ENCODE assay signal across 10 mouse cellular contexts in genomic region chr4:95277989-95278713, GRCm38 (mm10).
DNase-seq lines count a peak whose midpoint lies in the region; ATAC-seq and TF ChIP-seq lines count a peak whose summit lies in the region.
"Had no signal": no experiment of that assay in that cellular context is flagged by ENCODE, and none has a peak within 500 bp of the region (broad histone marks: within the 10 kb centered on the region; RNA-seq: fewer than 3 reads in every experiment).

No protein-coding gene starts in this region.

- no peak for TF ChIP-seq CTCF in heart, adult 2 months (IDR thresholded peaks at IDR 0.05)

- no peaks in the 10 kb centered on the region for H3K9me3 ChIP-seq in forebrain, embryonic 16.5 days (ENCODE audit: control insufficient read depth, low read length)

- no peaks in the 10 kb centered on the region for H3K79me2 ChIP-seq in heart, adult 2 months (replicated peaks; ENCODE audit: control insufficient read depth, insufficient read depth, low read length)

- intact Hi-C loops in heart, adult 2 months (cut with DNase I): no loop called here
- intact Hi-C loops in heart, postnatal 25 days (cut with DNase I): no loop called here

- TF ChIP-seq EP300 in heart, adult 2 months (IDR thresholded peaks at IDR 0.05; ENCODE audit: insufficient read depth, low read depth, low read length): no peak

- peaks cover 2% of the 10 kb centered on the region; the same call in 1 of the 2 replicates for H3K36me3 ChIP-seq in heart, adult 2 months (ENCODE audit: control insufficient read depth, insufficient read depth, low read length)
- H3K36me3 ChIP-seq in forebrain, embryonic 16.5 days (ENCODE audit: control insufficient read depth, insufficient read depth): no peaks in the 10 kb centered on the region

- H3K4me1 ChIP-seq in heart, adult 2 months (ENCODE audit: control insufficient read depth, insufficient read depth, low read length): no peaks in the 10 kb centered on the region; the same call in 1 of the 2 replicates
- H3K4me1 ChIP-seq in forebrain, embryonic 16.5 days (replicated peaks; ENCODE audit: control insufficient read depth, insufficient read depth, low read length): peaks cover 8% of the 10 kb centered on the region; the same call in 1 of the 2 replicates

- H3K4me3 ChIP-seq in heart, adult 2 months: no peak overlapping the region
- no peak overlapping the region for H3K4me3 ChIP-seq in forebrain, embryonic 16.5 days (replicated peaks; ENCODE audit: low read length)
- H3K4me3 ChIP-seq: myocyte had no signal

- ATAC-seq in forebrain, embryonic 16.5 days: no peak

- WGBS in heart, adult 2 months: 73% methylated on average over 11 of the region's 11 CpGs
- 32% methylated on average over 11 of the region's 11 CpGs for WGBS in forebrain, embryonic 16.5 days

- DNase-seq in heart, adult 2 months: no peak
- DNase-seq in heart, postnatal 25 days (ENCODE audit: low spot score): no peak
- DNase-seq in B cell, adult 2 months: peak; percentile 39 to 42
- peak; percentile 16 to 42 for DNase-seq in lung, postnatal 4 days
- DNase-seq in layer of hippocampus, adult 9-11 months: no peak
- DNase-seq in right cerebral cortex, adult 18-20 months: no peak
- DNase-seq in left cerebral cortex, adult 9 months (ENCODE audit: low spot score in 2 of 2): no peak
- DNase-seq: cerebellum, postnatal 14 days had no signal

- H3K9ac ChIP-seq in heart, adult 2 months (ENCODE audit: low read depth, low read length): no peak overlapping the region
- 0 out of 2 replicates have a peak overlapping the region, but pooled peaks have one; percentile 14 for H3K9ac ChIP-seq in forebrain, embryonic 16.5 days (replicated peaks; ENCODE audit: low read depth, low read length)

- H3K27me3 ChIP-seq in heart, adult 2 months (ENCODE audit: control insufficient read depth, insufficient read depth, low read length): no peaks in the 10 kb centered on the region
- no peaks in the 10 kb centered on the region for H3K27me3 ChIP-seq in forebrain, embryonic 16.5 days (replicated peaks; ENCODE audit: control insufficient read depth, insufficient read depth, low read length)

- no peak overlapping the region for H3K4me2 ChIP-seq in forebrain, embryonic 16.5 days (ENCODE audit: low read length)

- TF ChIP-seq POLR2A in heart, adult 2 months (IDR thresholded peaks at IDR 0.05; ENCODE audit: insufficient read depth, low read depth, low read length): no peak

- H3K27ac ChIP-seq in heart, adult 2 months: 0 out of 2 replicates have a peak overlapping the region, but pooled peaks have one; percentile 15
- no peak overlapping the region for H3K27ac ChIP-seq in forebrain, embryonic 16.5 days (ENCODE audit: low read length)

Comparison
In these comparisons a context has a peak if more than half of its experiments do, and no peak if none do; other contexts are left out.
1. DNase-seq: peak in B cell, adult 2 months (2 of 2) and lung, postnatal 4 days (2 of 2); none in heart, adult 2 months (0 of 2), heart, postnatal 25 days (single experiment), layer of hippocampus, adult 9-11 months (single experiment), right cerebral cortex, adult 18-20 months (single experiment) and left cerebral cortex, adult 9 months (0 of 2).